Mouse (Mus musculus) layer of hippocampus, postnatal 25 days (tissue): ENCODE data around the gene Mynn. TPM values are rescaled to one million over a fixed set of nuclear protein-coding genes. Genes with fewer than 3 reads are reported as not detected.
"Not testable (repeated sequence)": the region's sequence is repeated elsewhere in the genome, so short reads cannot be mapped to it uniquely, and the experiment has no call there.

Source experiments
- DNase-seq, 2 experiments: peaks; one replicate each; pipeline ENCODE4 v3.0.0; 2022; ENCODE audit warnings: mixed read lengths in 2 of 2, low spot score in 1 of 2; ENCODE audit errors: extremely low spot score in 1 of 2
- total RNA-seq, 2 experiments: library from RNA; stranded (reverse); gene quantifications; 2 replicates each; pipeline ENCODE4 v1.2.3; 2021

The Mynn gene
- total RNA-seq = 10 to 100 TPM; 17.8 to 18.9 TPM

- DNase-seq = peak; percentile 89 to 96
Measured at GRCm38 (mm10) chr3:30602065-30602739, at the start of gene Mynn. Mynn (plus strand) TSS chr3:30602065.

GRCm38 (mm10) chr3:30553741-30554140, 48.1 kb upstream of the Mynn start:
- no peak for DNase-seq

GRCm38 (mm10) chr3:30560677-30561314, 41.1 kb upstream of the Mynn start:
- no peak for DNase-seq

- DNase-seq = not testable (repeated sequence)
Measured at GRCm38 (mm10) chr3:30566333-30566732, 35.5 kb upstream of the Mynn start.

- no peak for DNase-seq
Measured at GRCm38 (mm10) chr3:30573549-30573948, 28.3 kb upstream of the Mynn start.

GRCm38 (mm10) chr3:30588865-30589264, 13.0 kb upstream of the Mynn start:
- DNase-seq = no peak

GRCm38 (mm10) chr3:30592418-30592853, 9.4 kb upstream of the Mynn start:
- DNase-seq = no peak

- DNase-seq = no peak
Measured at GRCm38 (mm10) chr3:30593719-30594485, 8.0 kb upstream of the Mynn start.

GRCm38 (mm10) chr3:30595111-30595832, 6.6 kb upstream of the Mynn start:
- DNase-seq = peak; percentile 23 to 44

GRCm38 (mm10) chr3:30597271-30597670, 4.6 kb upstream of the Mynn start:
- no peak for DNase-seq

- DNase-seq = peak; percentile 32 to 39
Measured at GRCm38 (mm10) chr3:30599711-30600545, 1.9 kb upstream of the Mynn start, which contains the start of gene Actrt3. Actrt3 (minus strand) TSS chr3:30599939.

- DNase-seq = peak; percentile 23 to 24
Measured at GRCm38 (mm10) chr3:30600717-30601116, 1.1 kb upstream of the Mynn start.

GRCm38 (mm10) chr3:30601175-30601574, 690 bp upstream of the Mynn start:
- DNase-seq = peak; percentile 65 to 85

GRCm38 (mm10) chr3:30601610-30602064, 228 bp upstream of the Mynn start:
- DNase-seq = no peak

GRCm38 (mm10) chr3:30602740-30603098, 854 bp downstream of the Mynn start:
- DNase-seq = no peak

- no peak for DNase-seq
Measured at GRCm38 (mm10) chr3:30603256-30603655, 1.4 kb downstream of the Mynn start.

- DNase-seq = no peak
Measured at GRCm38 (mm10) chr3:30608999-30609398, 7.1 kb downstream of the Mynn start.

- DNase-seq = no peak
Measured at GRCm38 (mm10) chr3:30610930-30611329, 9.1 kb downstream of the Mynn start.

- no peak for DNase-seq
Measured at GRCm38 (mm10) chr3:30620132-30620531, 18.3 kb downstream of the Mynn start.

- no peak for DNase-seq
Measured at GRCm38 (mm10) chr3:30633681-30634080, 31.8 kb downstream of the Mynn start.
